Mouse (Mus musculus) common myeloid progenitor, adult 5-6 weeks (primary cell): Measurements from ENCODE around the gene Tmprss4. TPM values are rescaled to one million over a fixed set of nuclear protein-coding genes. Genes with fewer than 3 reads are reported as not detected.

ENCODE experiments used
- ATAC-seq: replicated peaks from 2 replicates; pipeline ENCODE4 v1.8.0; 2016; ENCODE audit warnings: low read depth, mild to moderate bottlenecking, moderate TSS enrichment, inconsistent platforms; ENCODE audit not compliant: poor library complexity, severe bottlenecking
- total RNA-seq: library from RNA; stranded (forward); fragments of 200-1000, 187-1606 nt; gene quantifications from 2 replicates; pipeline ENCODE4 v1.2.3, GENCODE M21; 2017

Tmprss4 gene
- total RNA-seq, 1 experiment from 2014 or later = not detected

- ATAC-seq = no peak
Observed at GRCm38 (mm10) chr9:45201319-45201947, 2.5 kb downstream of the Tmprss4 start.

- no peak for ATAC-seq
Observed at GRCm38 (mm10) chr9:45197549-45197948, 6.3 kb downstream of the Tmprss4 start.

- no peak for ATAC-seq
Observed at GRCm38 (mm10) chr9:45196125-45196830, 7.6 kb downstream of the Tmprss4 start.

- ATAC-seq = no peak
Observed at GRCm38 (mm10) chr9:45195468-45195867, 8.4 kb downstream of the Tmprss4 start.

- ATAC-seq = no peak
Observed at GRCm38 (mm10) chr9:45189661-45190174, 14.2 kb downstream of the Tmprss4 start.

GRCm38 (mm10) chr9:45188570-45189563, 15.0 kb downstream of the Tmprss4 start:
- ATAC-seq = no peak

GRCm38 (mm10) chr9:45185250-45185649, 18.6 kb downstream of the Tmprss4 start:
- ATAC-seq = no peak

GRCm38 (mm10) chr9:45183266-45183665, 20.6 kb downstream of the Tmprss4 start:
- no peak for ATAC-seq

- no peak for ATAC-seq
Observed at GRCm38 (mm10) chr9:45182521-45182920, 21.4 kb downstream of the Tmprss4 start.

GRCm38 (mm10) chr9:45181770-45182169, 22.1 kb downstream of the Tmprss4 start, which contains the start of gene BC049352:
Gene BC049352 (plus strand): TSS chr9:45182007.
- ATAC-seq = 0 out of 2 replicates have a peak, but pooled peaks have one; percentile 42

GRCm38 (mm10) chr9:45179282-45179681, 24.6 kb downstream of the Tmprss4 start:
- ATAC-seq = peak; percentile 63

- no peak for ATAC-seq
Observed at GRCm38 (mm10) chr9:45173475-45173874, 30.4 kb downstream of the Tmprss4 start.

- ATAC-seq = no peak
Observed at GRCm38 (mm10) chr9:45171073-45171610, 32.8 kb downstream of the Tmprss4 start.

GRCm38 (mm10) chr9:45170150-45170549, 33.7 kb downstream of the Tmprss4 start:
- no peak for ATAC-seq

- no peak for ATAC-seq
Observed at GRCm38 (mm10) chr9:45167903-45168302, 36.0 kb downstream of the Tmprss4 start.

GRCm38 (mm10) chr9:45153361-45153760, 50.5 kb downstream of the Tmprss4 start:
- ATAC-seq = no peak

- no peak for ATAC-seq
Observed at GRCm38 (mm10) chr9:45150933-45151332, 53.0 kb downstream of the Tmprss4 start.

- peak; percentile 76 for ATAC-seq
Observed at GRCm38 (mm10) chr9:45146267-45146597, 57.7 kb downstream of the Tmprss4 start.

- ATAC-seq = peak; percentile 20; the same call in 1 of the 2 replicates
Observed at GRCm38 (mm10) chr9:45145533-45146266, 58.2 kb downstream of the Tmprss4 start.
